Mouse (Mus musculus) cerebellum, postnatal 14 days (tissue): ENCODE measurements at regions not wholly inside any gene's neighbourhood (a gene's known extent, or its start where the extent isn't known, plus 50 kb on each side); places are given as distances from the start of the nearest gene placed in this dataset.

Experiments
- DNase-seq, 2 experiments: peaks; one replicate each; pipeline ENCODE4 v3.0.0; 2021; ENCODE audit warnings: mixed read lengths in 2 of 2

DNA sequence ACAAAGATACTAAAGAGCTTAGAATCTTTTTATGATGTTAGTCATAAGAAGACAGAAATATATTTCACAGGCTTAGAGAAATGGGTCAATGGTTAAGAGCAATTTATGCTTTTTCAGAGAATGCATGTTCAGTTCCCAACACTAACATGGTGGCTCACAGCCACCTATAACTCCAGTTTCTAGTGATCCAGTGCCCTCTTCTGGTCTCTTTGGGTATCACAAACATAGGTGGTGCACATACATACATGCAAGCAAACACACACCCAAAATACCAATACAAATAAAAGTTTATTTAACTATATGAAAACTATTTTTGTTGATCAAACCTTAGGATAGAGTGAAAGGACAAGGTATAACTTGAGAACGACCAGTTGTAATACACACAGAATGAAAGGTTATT, 308.0 kb downstream of the Cmpk2 start:
- DNase-seq, result no peak

DNA sequence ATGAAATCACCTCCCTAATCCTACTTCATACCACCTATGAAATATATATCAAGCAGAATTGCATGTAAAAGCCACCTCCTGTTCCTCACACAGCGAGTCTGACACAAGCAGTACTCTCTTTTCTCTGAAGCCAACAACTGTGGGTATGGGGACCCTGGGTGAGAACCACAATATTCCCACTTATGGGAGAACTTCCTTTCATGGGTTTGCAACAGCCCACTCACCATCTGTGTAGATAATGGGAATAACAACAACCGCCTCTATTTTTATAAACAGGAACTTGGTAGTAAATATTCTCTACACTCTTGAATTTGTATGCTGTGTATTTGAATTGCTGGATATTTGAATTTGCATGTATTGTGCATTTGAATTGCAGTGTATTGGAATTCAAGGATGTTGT, 305.0 kb downstream of the Cmpk2 start:
- DNase-seq, result no peak

DNA sequence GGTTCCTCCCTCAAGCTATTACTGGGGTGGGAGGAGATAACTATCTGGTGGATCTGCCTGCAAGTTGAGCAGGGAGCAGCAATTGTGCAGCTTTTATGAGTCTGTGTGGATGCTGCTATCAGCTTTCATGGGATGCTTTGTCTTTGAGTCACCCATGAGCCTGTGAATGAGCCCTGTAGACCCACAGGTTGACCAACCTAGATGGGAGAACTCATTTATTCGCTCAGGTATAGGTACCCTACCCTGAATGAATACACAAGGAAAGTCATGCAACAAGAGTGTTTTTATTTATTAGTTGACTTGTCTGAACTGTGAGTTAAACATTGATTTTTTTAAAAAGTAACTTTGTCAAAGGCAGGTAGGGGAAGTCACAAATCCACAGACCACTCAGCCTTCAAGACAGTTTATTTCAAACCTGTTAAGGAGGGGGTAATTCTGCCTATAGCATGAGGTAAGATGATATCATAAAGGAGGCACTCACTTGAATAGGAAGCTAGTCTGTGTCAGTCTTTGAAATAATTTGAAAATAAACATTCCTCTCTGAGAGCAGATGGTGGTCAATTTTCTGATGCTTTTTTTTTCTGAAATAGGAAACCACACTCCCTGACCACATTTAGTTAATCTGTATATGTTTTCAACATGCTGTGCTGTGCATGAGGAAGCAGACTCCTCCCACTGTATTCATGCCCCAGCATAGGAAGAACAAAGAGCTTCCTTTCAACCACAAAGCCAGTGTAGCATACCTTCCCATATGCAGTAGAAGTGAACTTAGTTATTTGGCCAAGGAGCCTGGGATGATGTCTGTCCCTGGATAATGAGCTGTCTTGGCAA, 302.0 kb downstream of the Cmpk2 start:
- no peak for DNase-seq

DNA sequence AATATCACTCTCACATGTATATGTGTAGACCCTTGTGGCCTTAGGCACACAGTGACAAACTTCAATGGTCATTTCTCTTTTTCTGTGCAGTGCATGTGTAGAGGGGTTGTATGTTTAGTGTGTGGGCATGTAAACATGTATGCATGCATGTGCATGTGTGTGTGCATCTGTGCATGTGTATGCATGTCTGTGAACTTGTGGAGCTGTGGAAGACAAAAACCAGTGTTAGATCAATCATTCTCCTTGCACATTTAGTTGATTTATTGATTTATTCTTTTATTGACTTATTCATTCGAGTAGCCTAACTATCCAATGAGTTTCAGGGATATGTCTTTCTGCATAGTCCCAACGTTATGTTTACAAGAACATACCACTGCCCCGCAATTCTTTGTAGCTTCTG, 298.5 kb downstream of the Cmpk2 start:
- no peak for DNase-seq

DNA sequence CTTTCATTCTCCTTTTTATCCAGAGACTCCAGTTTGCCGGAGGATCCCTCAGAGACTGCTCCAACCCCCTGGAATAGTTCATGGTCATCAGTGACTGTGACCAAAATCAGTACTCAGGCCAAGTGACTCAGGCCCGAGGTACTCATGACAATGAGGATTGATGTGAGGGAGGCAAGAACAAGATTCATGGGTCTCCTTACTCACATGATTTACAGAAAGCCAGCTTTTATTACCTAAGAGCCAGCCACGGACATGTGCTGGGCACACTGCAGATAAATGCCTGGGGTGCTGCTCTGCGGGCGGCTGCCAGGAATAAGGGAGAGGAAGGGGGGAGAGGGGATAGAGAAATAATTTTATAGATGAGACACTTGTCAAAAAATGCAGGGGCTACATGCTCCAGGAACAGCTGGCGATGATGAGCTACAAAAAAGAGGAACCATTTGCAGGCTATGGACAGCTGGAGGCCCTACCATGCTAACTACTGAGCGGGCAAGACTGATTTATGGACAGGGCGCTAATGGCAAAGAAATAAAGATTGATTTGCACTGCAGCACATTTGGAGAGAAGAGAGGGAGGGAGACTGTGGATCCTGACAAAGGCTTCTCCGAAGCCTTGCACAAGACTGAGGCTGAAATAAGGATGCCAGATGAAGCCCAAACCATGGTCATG, 289.8 kb downstream of the Cmpk2 start:
- DNase-seq, result no peak

DNA sequence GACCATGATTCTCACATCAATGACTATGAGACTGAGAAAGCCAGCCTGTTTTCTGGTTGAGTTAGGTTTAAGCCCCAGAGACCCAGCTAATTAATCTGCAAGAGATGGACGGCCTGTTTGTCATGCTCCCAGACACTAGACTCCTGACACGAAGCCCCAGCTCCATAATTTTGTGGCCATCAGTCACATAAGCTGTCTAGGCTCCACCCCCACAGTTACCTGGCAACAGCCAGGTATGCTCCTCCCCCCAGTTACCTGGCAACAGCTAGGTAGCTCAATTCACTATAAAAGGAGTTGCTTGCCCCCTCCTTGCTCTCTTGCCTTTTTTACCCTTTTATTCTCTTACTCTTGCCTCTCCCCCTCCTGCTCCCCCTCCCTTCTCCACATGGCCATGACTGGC, 287.3 kb downstream of the Cmpk2 start:
- no peak for DNase-seq

DNA sequence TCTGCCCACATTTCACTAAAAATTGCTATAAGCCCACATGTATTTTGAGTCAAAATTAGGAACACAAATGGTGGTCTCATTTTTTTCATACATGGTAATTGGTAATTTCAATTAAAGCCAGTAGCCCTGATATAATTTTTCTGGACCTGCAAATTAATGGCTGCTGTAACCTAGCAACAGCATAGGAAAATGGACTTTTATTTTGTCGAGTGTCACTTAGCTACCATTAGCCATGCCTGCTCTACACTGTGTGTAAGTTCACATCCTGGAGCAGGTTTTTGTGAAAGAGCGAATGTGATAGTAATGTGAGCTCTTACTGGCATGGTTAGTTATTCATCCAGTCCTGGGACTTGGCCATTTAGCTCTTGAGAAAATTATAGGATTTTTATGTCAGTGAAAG, 285.6 kb downstream of the Cmpk2 start:
- no peak for DNase-seq

DNA sequence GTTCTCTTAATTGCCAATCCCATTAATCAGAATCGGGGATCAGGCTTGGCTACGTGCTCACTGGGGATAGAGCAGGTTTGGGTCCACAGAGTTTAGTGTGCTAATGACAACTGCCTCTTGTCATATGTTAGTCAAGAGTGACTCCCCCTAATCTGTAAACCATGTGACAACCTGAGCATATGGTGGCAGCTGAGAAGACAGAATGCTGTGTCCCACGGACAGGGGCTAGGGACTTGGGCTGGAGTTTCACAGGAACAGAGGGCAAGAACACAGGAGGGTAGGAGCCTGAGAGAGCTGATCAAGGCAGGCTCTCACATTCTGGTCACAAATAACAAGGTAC, 265.5 kb downstream of the Cmpk2 start:
- peak; percentile 16 to 35 for DNase-seq

DNA sequence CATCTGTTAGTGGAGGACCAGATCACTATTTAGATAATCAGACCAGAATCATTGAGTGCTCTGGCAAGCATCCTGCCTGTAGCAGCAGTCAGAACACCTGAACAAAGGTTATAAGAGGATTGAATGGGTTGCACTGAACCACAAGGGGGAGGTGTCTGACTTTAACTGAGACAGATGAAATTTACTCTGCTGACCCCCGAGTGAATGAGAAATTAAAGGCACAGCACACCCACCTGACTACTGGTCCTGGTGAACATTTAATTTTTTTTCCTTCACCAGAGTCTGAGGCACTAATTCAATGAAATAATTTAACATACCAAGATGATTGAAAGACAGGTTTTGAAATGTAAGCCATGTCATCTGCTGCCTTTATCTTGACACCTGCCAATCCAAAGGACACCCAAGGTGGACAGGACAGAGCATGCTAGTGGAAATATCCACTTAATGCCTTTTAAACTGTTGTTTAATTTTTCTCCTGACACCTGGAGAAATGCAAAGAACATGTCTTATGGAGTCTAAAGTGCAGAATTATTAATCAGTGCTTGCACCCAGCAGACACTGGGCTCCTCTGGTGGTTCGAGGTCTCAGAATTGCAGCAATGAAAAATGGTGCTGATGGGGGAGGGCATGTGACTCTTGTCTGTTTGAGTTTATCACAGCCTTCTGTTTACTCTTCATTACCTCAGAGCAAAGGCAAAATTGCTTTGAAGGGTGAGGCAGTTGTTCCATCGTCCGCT, 265.0 kb downstream of the Cmpk2 start:
- DNase-seq, result peak; percentile 59 to 67

DNA sequence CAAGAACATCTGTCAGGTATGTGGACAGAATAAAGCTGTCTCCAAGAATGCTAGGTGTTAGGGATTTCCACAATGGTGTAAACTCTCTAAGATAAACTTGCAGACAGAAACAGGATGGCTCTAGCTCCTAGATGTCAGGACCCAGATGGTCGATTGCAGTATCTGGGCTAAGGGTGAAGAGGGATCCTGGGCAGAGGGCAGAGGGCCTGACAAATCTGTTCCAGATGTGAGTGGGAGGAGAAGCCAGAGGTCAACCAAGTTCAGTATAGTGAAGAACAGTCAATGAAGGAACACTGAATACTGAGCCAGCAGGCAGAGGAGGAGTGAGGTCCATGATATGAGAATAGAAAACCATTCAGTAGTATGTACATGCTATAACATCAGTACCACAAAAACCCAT, 254.4 kb downstream of the Cmpk2 start:
- no peak for DNase-seq

DNA sequence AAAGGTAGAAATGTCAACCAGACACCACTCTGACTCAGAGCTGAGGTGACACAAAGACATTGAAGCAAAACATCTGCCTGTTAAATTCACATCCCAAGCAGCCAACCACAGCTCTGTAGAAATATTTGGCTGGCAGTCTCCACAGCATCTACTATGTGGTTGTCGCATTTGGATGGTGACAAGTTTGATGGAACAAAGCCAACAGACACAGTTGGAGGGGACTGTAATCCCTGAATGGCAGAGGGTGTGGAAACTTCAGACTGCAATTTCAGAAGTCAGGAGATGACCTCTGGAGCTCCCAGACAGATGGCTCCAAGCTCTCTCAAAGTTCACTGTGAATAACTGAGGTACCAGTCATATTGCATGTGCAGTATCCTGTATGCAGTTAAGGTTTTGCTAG, 229.8 kb downstream of the Cmpk2 start:
- no peak for DNase-seq

DNA sequence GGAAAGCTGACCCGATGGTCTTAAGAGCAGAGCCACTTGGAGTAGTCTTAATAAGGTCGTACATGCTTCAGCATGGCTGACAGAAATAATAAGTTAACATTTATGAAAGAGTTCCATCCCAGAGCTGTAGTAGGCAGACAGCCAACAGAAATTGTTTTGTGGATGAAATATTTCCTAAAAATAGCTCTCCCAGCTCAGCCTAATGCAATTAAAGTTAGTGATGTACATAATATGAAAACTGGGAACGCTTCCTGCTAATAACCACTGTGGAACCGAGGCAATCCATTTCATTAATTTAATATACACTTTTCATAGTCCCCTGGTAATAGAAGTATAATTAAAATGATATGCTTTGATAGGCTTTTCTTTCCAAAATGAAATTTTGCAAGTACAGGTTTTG, 219.0 kb downstream of the Cmpk2 start:
- DNase-seq, result no peak

DNA sequence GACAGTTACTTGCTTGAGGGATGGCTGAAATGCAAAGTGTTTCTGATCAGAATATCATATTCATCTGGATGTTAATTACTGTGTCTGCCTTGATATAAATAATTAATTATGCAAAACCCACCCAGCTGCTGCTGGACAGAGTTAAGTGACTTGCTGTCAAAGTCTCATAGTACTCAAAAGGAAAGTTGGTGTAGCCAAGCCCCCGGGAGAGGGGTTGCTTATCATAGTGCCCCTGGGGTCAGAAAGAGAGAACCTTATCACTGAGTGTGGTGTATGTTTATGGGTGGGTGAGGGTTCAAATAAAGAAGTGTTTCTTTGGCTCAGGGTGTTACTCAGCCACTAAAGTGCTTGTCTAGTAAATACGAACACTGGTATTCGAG, 211.6 kb downstream of the Cmpk2 start:
- DNase-seq, result no peak

DNA sequence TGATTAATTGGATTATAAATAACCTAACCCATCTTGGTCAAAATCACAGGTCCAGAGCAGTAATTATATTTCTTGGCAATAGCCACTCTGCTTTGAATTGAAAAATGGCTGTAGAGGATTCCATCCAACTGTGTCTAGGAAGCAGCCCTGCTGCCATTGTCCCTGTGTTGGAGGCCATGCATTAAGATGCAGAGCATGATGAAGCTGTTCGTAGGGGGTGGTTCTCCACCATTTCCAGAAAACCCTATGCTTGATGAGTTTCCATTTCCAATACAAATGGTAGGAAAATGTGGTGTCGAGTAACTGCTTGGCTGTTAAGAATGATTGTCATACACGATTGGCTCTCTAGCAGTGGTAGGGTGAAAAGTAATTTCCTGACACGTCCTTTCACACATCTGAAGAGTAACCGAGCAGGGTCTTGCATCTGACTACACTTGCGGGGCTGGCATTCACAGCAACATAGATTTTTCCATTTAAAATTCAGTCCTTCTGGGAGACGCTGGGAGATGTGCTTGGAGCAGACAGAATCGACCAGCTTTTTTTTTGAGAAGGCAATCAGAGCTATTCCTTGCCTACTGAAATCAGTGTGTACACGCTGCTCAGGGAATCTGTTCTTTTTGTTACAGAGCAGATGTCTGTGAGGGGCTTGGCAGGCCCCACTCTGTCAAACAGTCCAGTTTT, 211.0 kb downstream of the Cmpk2 start:
- peak; percentile 8 to 9 for DNase-seq

DNA sequence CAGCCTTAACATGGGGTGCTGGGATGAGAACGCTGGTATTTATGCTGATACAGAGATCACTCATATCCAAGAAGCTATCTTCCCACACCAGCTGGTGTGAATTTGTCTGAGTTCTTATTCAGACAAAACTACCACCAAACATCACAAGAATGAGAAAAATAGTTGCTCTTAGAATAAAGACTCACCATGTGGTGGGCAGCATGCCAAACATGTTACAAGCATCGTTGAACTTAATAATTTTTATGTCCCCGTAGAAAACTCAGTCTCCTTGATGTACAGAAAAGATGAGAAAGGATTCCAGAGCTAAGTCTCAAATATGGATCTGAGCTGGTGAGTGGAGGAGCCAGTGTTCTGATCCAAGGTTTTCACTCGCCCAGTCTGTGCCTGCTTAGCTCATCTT, 196.5 kb downstream of the Cmpk2 start:
- peak in 1 of 2 experiments; percentile 5 for DNase-seq

DNA sequence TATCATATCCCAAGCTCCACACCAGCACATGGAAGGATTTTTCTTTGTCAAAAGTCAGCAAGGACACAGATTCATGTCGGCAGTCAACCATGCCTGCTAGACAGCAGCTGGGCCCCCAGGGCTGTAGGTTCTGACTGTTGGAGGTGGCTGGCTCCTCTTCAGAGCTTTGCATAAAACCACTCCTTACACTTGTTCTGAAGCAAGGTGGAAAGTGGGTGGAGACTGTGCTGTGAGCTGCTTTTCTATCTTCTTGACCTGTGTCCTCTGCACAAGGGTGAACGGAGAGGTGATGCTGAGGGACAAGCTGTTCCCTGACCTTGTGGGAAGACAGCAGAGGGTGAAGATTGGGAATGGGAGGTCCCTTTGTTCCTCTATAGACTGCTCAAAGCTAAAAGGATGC, 185.2 kb downstream of the Cmpk2 start:
- DNase-seq, result no peak

DNA sequence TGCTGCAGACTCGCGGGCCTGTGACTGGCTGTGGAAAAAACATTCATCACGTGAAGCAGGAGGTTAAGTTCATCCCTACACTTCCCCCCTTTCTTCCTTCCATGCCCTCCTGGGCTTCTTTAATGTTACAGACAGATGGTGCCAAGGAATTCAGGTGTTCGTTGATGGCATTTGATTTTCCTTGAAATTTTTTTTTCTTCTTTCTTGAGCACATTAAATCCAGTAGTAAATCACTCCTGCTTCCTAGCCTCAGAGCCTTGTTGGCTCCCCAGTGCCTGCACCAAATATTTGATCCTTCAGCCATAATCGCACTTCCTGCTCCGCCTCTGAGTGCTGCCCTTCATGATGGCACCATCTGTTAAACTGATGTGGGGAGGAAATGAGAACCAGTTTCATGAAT, 184.8 kb downstream of the Cmpk2 start:
- no peak for DNase-seq

DNA sequence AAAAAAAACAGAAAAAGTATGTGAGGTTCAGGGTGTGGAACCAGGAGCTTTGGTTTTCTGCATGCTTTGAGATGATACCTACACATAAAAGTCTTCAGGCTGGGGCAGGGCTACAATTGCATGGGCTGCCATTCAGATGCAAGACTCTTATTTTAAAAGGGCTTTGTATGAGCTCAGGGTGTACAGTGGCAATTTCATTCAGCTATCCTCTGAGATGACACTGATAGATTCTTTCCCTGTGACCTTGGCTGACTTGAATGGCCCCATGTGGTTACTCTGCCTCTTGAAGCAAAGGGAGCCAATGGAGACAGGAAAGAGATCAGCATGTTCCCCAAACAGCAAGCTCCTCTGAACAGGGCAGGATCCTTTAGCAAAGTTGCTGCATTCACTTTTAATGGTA, 177.1 kb downstream of the Cmpk2 start:
- DNase-seq, result no peak

DNA sequence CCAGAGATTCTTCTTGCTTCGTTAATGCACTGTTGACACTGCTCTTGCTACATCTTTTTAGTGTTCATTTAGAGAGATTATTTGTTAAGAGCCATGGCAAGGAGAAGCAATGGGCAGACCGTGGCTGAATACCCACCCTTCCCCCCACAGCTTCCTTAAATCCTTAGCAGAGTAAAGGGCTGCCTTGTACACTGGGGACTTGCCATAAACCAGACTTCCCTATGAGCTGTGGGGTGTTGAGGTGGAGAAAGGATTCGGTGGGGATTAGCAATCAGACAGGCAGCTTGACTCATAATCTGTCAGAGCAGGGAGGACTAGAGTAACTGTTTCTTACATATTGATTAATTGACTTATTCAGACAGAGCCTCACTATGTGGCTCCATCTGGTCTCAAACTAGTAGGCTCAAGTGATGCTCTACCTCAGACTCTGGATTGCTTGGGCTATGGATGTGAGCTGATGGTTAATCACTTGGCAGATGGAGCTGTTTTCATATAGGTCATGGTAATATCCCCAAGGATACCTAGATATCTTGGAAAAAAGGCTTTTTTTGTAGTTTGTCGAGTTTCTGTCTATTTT, 166.7 kb downstream of the Cmpk2 start:
- no peak for DNase-seq

DNA sequence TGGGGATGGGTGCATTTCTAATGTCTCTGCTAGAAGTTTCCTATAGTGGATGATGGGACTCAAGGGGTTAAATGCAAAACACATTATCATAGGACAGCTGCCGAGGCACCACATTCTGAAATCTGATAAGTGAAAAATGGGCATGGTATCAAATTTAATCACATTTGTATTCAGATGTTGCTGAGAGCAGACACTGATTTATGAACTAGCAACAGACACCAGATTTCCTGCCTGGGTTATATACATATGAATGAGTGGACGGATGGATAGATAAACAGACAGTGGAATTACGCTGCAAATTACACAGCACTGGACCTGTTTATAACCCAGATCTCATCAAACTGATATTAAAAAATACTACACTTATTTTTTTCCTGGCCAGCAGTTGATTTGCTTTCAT, 166.2 kb downstream of the Cmpk2 start:
- DNase-seq, result no peak

DNA sequence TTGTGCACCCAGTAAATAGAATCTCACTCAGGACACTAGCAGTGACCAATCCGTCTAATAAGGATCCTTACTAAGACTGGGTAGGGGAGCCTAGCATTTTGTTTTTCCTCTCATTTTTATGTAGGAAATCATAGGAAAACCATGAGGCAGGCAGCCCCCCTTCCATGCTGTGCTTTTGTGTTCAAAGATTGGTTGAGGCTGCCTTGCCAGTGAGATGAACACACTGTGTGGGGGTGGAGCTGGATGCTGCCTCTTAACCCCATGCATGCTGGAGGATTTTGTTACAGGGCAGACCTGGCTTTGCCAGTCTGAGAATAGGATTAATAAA, 162.8 kb downstream of the Cmpk2 start:
- DNase-seq, result peak; percentile 25 to 39

DNA sequence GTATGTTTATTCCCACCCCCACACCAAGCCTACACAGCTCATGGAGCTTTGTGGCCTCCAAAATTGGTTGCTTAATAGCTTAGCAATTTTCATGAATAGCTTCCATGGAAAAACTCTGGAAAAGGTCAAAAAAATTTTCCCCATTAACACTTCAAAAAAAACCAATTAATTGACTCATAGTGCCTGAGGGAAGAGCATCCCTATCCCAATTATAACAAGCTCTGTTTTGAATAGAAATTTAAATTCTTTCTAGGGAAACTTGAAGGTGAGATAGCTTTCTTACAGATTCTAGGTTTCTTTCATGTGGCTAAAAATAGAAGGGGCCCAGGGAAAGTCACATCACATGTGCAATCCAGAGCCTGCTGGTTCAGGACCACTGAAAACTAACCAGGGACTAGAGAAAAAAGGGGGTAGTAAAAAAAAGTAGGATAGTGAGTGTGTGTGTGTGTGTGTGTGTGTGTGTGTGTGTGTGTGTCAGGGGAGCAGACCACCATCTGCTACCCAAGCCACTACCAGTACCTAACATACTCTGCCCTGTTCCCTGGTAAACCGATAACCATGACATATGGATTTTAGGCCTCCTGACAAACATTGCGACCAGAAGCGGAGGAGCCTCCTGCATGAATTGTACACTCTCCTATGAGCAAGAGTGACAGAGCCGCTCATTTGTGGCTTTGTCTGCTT, 162.2 kb downstream of the Cmpk2 start:
- peak; percentile 8 to 12 for DNase-seq
